Mouse (Mus musculus) CH12.LX (cell line): Measurements from ENCODE around the gene Ldlrad3. TPM values are rescaled to one million over a fixed set of nuclear protein-coding genes. Genes with fewer than 3 reads are reported as not detected.

Source experiments
- DNase-seq: peaks from one replicate; pipeline ENCODE4 v3.0.0-alpha.2; 2013; ENCODE audit errors: extremely low read depth
- H3K27ac ChIP-seq: 2 replicates; pipeline ENCODE4 v1.5.1; 2012; ENCODE audit warnings: low read depth, mild to moderate bottlenecking, control low read depth, moderate library complexity; ENCODE audit not compliant: insufficient read depth
- H3K27me3 ChIP-seq: replicated peaks from 2 replicates; pipeline ENCODE3; 2012; ENCODE audit warnings: inconsistent platforms
- H3K36me3 ChIP-seq, 2 experiments: replicated peaks in 1 of 2; 2 replicates each; pipeline versions ENCODE3 to v1.6.1; 2012; ENCODE audit warnings: inconsistent platforms in 1 of 2, low read length in 1 of 2, mild to moderate bottlenecking in 1 of 2, mixed read lengths in 1 of 2, moderate library complexity in 1 of 2; ENCODE audit not compliant: control insufficient read depth in 1 of 2, insufficient read depth in 1 of 2
- H3K4me1 ChIP-seq, 2 experiments: 2 replicates each; pipeline ENCODE4 v1.6.1; 2012; ENCODE audit warnings: inconsistent platforms in 1 of 2, moderate library complexity in 1 of 2; ENCODE audit not compliant: insufficient read depth in 2 of 2, control insufficient read depth in 1 of 2
- H3K4me2 ChIP-seq: 2 replicates; pipeline ENCODE4 v1.6.1; 2012; ENCODE audit warnings: low read depth, mild to moderate bottlenecking, control low read depth; ENCODE audit not compliant: poor library complexity, insufficient read depth, severe bottlenecking
- H3K4me3 ChIP-seq, 3 experiments: fragments of 150-350 bp in 1 of 3; sonication (generic) in 1 of 3; replicated peaks in 1 of 3; 2 replicates each; pipeline versions ENCODE3 to v1.5.1; 2011 to 2012; ENCODE audit warnings: low read depth in 2 of 3, low read length in 2 of 3, mild to moderate bottlenecking in 2 of 3, moderate library complexity in 2 of 3, control low read depth in 1 of 3, improper control_type of control experiment in 1 of 3, inconsistent platforms in 1 of 3, mixed read lengths in 1 of 3; ENCODE audit not compliant: poor library complexity in 1 of 3
- H3K79me2 ChIP-seq: replicated peaks from 2 replicates; pipeline ENCODE4 v1.6.1; 2012; ENCODE audit warnings: mild to moderate bottlenecking, moderate library complexity; ENCODE audit not compliant: control insufficient read depth, poor library complexity, insufficient read depth, severe bottlenecking; ENCODE audit errors: extremely low read depth
- H3K9ac ChIP-seq: 2 replicates; pipeline ENCODE4 v1.6.1; 2012; ENCODE audit warnings: low read depth, mild to moderate bottlenecking, control low read depth, moderate library complexity; ENCODE audit not compliant: insufficient read depth
- H3K9me3 ChIP-seq: replicated peaks from 2 replicates; pipeline ENCODE3; 2012; ENCODE audit warnings: low read length, inconsistent platforms, mixed read lengths
- CHD2 ChIP-seq: IDR thresholded peaks from 2 replicates; pipeline ENCODE4 v1.6.1; 2011; ENCODE audit warnings: low read length, improper control_type of control experiment
- E2F4 ChIP-seq: IDR thresholded peaks from 2 replicates; pipeline ENCODE4 v1.6.1; 2011; ENCODE audit warnings: low read depth, low read length, improper control_type of control experiment; ENCODE audit not compliant: insufficient replicate concordance
- EP300 ChIP-seq: IDR thresholded peaks from 2 replicates; pipeline ENCODE4 v1.6.1; 2011; ENCODE audit warnings: low read length, improper control_type of control experiment
- ETS1 ChIP-seq: conservative IDR thresholded peaks from 2 replicates; pipeline ENCODE4 v1.6.1; 2012; ENCODE audit warnings: low read depth, mild to moderate bottlenecking, inconsistent platforms, low read length, improper control_type of control experiment, moderate library complexity
- GABPA ChIP-seq: IDR thresholded peaks from 2 replicates; pipeline ENCODE4 v1.6.1; 2012; ENCODE audit warnings: low read depth, low read length, improper control_type of control experiment, inconsistent platforms; ENCODE audit not compliant: insufficient replicate concordance
- IRF4 ChIP-seq: IDR thresholded peaks from 2 replicates; pipeline ENCODE4 v1.6.1; 2014; ENCODE audit warnings: low read depth, mild to moderate bottlenecking, inconsistent platforms, low read length, improper control_type of control experiment
- KAT2A ChIP-seq: IDR thresholded peaks from 2 replicates; pipeline ENCODE4 v1.6.1; 2012; ENCODE audit warnings: low read length, improper control_type of control experiment, inconsistent platforms; ENCODE audit not compliant: insufficient replicate concordance
- MAFK ChIP-seq: IDR thresholded peaks from 2 replicates; pipeline ENCODE4 v1.6.1; 2011; ENCODE audit warnings: low read length, improper control_type of control experiment; ENCODE audit not compliant: insufficient replicate concordance
- MAZ ChIP-seq: IDR thresholded peaks from 2 replicates; pipeline ENCODE4 v1.6.1; 2012; ENCODE audit warnings: low read depth, mild to moderate bottlenecking, inconsistent platforms, low read length, improper control_type of control experiment, moderate library complexity
- MEF2A ChIP-seq: IDR thresholded peaks from 2 replicates; pipeline ENCODE4 v1.6.1; 2014; ENCODE audit warnings: low read depth, mild to moderate bottlenecking, inconsistent platforms, low read length, improper control_type of control experiment, borderline replicate concordance
- NELFE ChIP-seq: IDR thresholded peaks from 2 replicates; pipeline ENCODE4 v1.6.1; 2011; ENCODE audit warnings: low read depth, low read length, improper control_type of control experiment
- NRF1 ChIP-seq: IDR thresholded peaks from 2 replicates; pipeline ENCODE4 v1.6.1; 2014; ENCODE audit warnings: low read depth, mild to moderate bottlenecking, inconsistent platforms, low read length, improper control_type of control experiment, moderate library complexity
- PAX5 ChIP-seq: IDR thresholded peaks from 2 replicates; pipeline ENCODE4 v1.6.1; 2012; ENCODE audit warnings: low read length, inconsistent platforms, mixed read lengths
- POLR2A ChIP-seq: IDR thresholded peaks from 2 replicates; pipeline ENCODE4 v1.6.1; 2011; ENCODE audit warnings: low read depth, mild to moderate bottlenecking, improper control_type of control experiment, low read length
- RAD21 ChIP-seq: IDR thresholded peaks from 2 replicates; pipeline ENCODE4 v1.6.1; 2011; ENCODE audit warnings: low read depth, mild to moderate bottlenecking, low read length, improper control_type of control experiment, moderate library complexity
- TBP ChIP-seq: conservative IDR thresholded peaks from 2 replicates; pipeline ENCODE4 v1.6.1; 2011; ENCODE audit warnings: low read depth, low read length, improper control_type of control experiment
- UBTF ChIP-seq: IDR thresholded peaks from 2 replicates; pipeline ENCODE4 v1.6.1; 2012; ENCODE audit warnings: low read depth, mild to moderate bottlenecking, inconsistent platforms, low read length, improper control_type of control experiment, moderate library complexity
- USF1 ChIP-seq: IDR thresholded peaks from 2 replicates; pipeline ENCODE4 v1.6.1; 2014; ENCODE audit warnings: low read depth, mild to moderate bottlenecking, inconsistent platforms, low read length, improper control_type of control experiment
- USF2 ChIP-seq: conservative IDR thresholded peaks from 2 replicates; pipeline ENCODE4 v1.6.1; 2011; ENCODE audit warnings: low read depth, low read length, improper control_type of control experiment
- ZMIZ1 ChIP-seq: IDR thresholded peaks from 2 replicates; pipeline ENCODE4 v1.6.1; 2012; ENCODE audit warnings: low read depth, mild to moderate bottlenecking, inconsistent platforms, low read length, improper control_type of control experiment
- ZNF384 ChIP-seq: IDR thresholded peaks from 2 replicates; pipeline ENCODE4 v1.6.1; 2012; ENCODE audit warnings: low read depth, low read length, improper control_type of control experiment, inconsistent platforms
- dilution Hi-C: fragments of 300-500 bp; cut with MboI; formaldehyde crosslinking; loops from 2 replicates; pipeline ENCODE4 v1.14.3; 2020; ENCODE audit warnings: low sequenced_read_pairs; ENCODE audit not compliant: extremely low pct_unique_long_range_greater_than_20kb, extremely low pct_ligation_motif_present
- in situ Hi-C: fragments of 300-500 bp; cut with MboI; formaldehyde crosslinking; loops from 3 replicates; pipeline ENCODE4 v1.14.3; 2019; ENCODE audit warnings: low sequenced_read_pairs, low pct_ligation_motif_present, low pct_unique_long_range_greater_than_20kb, mixed read lengths
- polyA plus RNA-seq: library from polyadenylated mRNA; unstranded; fragments of >175 nt; gene quantifications from 2 replicates; pipeline ENCODE4 v1.2.1, GENCODE M21; 2012; ENCODE audit warnings: low read depth; ENCODE audit not compliant: insufficient read length
- total RNA-seq, 2 experiments: library from RNA; depleted of rRNA; stranded (reverse); fragments of 300-350 nt in 1 of 2; fragments of >200 nt in 1 of 2; gene quantifications; 2 replicates each; pipeline ENCODE4 v1.2.3; 2012 to 2014

Gene Ldlrad3
- total and polyA plus RNA-seq, 3 experiments: 0.30 to 2.7 (median 2.1) TPM

DNA sequence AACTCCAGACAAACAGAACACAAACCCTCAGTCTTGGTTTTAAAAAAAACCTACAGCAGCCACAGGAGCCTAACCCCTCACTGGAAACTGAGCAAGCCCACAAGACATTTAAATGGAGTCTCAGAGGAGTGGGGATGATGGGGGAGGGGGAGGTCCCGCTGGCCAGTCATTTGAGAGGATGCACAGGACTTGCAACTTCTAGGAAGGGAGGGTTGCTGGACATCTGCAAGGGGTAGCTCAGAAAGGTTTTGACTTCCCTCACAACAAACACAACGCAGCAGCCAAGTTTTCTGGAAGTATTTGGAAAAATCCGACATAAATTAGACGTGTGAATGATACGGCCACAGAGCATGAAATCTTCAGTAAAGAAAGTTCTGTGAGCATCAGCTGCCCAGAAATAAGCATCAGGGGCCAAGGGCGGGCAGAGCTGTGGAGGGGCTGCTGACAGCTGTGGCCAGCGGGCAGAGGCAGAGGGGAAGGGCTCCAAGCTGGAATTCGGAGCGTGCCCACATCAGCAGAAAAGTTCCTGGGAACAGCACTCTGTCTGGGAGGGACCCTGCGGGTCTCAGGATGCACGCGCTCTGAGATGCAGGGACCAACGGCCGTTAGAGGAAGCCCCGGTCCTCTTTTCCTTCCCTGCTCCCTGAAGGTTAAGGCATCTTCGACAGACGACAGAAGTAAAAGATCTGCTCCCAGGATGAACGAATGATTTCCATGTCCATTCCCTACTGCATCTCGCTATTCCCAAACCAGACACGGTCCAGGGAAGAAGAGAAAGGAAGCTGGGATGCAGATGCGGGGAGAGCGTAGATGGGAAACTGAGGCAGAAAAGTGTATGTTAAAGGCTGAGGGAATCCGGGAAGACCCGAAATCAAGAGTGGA lies 875 bp downstream of the Ldlrad3 start:
- Histone ChIP-seq H3K79me2 (no peaks in the 10 kb centered on the region), H3K27me3 (peaks cover 9% of the 10 kb centered on the region), H3K9me3 (no peaks in the 10 kb centered on the region), H3K4me1 (peaks cover 0 to 14% of the 10 kb centered on the region in 2 experiments; a peak in 2 of 4 replicates), H3K4me3 (peak overlapping the region; percentile 2 to 67 (median 66)), H3K27ac (no peak overlapping the region), H3K9ac (peak overlapping the region; percentile 7; the same call in 1 of the 2 replicates), H3K36me3 (no peaks in the 10 kb centered on the region), H3K4me2 (peak overlapping the region; percentile 96)
- dilution Hi-C loops: no loop called here
- in situ Hi-C loops: no loop called here
- no peak for DNase-seq
- TF ChIP-seq NRF1: no peak
- no peak for TF ChIP-seq ZNF384
- no peak for TF ChIP-seq USF2
- no peak for TF ChIP-seq POLR2A
- no peak for TF ChIP-seq USF1
- TF ChIP-seq NELFE: no peak
- TF ChIP-seq CHD2: no peak

DNA sequence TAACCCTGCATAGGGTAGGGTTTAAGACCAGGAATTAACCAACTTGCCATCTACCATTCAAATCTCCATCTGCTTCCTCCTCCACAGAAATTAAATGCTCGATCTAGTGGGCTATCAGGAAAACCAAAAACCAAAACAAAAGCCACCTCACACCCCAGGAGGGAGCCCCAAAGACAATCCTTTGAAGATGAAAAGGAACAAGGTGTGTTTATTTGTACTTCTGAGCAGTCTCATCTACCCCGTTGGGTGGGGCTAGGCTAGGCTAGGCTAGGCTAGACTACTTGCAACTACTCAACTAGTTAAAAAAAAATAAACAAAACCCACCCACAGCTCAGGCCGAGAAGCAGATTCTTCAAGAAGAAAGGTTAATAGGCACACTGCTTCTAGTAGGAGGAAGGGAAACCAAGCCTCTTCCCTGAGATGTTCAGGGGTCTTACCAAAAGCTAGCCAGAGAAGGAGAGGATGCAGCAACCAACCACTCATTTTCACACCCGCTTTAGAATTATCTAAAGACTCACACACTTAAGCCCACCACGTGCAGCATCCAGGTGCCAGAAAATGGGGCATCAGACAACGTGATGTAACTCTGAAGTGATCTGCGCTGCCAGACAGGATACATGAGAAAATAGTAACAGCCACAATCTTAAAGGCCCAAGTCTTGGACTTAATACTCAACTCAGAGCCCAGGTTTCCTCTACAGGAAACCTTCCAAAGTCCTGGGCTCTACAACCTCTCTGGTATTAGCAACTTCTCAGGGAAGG lies 2.3 kb downstream of the Ldlrad3 start:
- Histone ChIP-seq H3K9ac (no peak overlapping the region), H3K27ac (no peak overlapping the region), H3K4me3 (no peak overlapping the region), H3K36me3 (no peaks in the 10 kb centered on the region), H3K4me1 (peaks cover 0 to 14% of the 10 kb centered on the region in 2 experiments; a peak in 2 of 4 replicates), H3K27me3 (peaks cover 9% of the 10 kb centered on the region), H3K9me3 (no peaks in the 10 kb centered on the region), H3K4me2 (no peak overlapping the region), H3K79me2 (no peaks in the 10 kb centered on the region)
- no peak for DNase-seq
- dilution Hi-C loops: no loop called here
- in situ Hi-C loops: no loop called here
- TF ChIP-seq TBP (no peak), EP300 (no peak), E2F4 (no peak), NELFE (no peak), UBTF (no peak), USF1 (no peak), ZMIZ1 (no peak), CHD2 (no peak), IRF4 (no peak), KAT2A (no peak), PAX5 (no peak), ZNF384 (no peak), RAD21 (no peak), MEF2A (no peak), MAFK (no peak), GABPA (no peak), MAZ (no peak), ETS1 (no peak)
